Mouse (Mus musculus) liver, embryonic 14.5 days (tissue): ENCODE data around the gene Slc24a1. TPM values are rescaled to one million over a fixed set of nuclear protein-coding genes. Genes with fewer than 3 reads are reported as not detected.

Source experiments
- ATAC-seq: fragments of 200-750 bp; cut with Nextera tagmentation; 2 replicates; pipeline ENCODE4 v1.8.0; 2017; ENCODE audit warnings: moderate number of reproducible peaks, mild to moderate bottlenecking, moderate library complexity; ENCODE audit not compliant: insufficient read depth
- DNase-seq, 3 experiments: peaks; one replicate each; pipeline ENCODE4 v3.0.0-alpha.2; 2012 to 2013; ENCODE audit warnings: low read depth in 3 of 3, low spot score in 3 of 3
- H3K27ac ChIP-seq: fragments of 300-500 bp; sonication (generic); 2 replicates; pipeline ENCODE4 v1.5.1; 2014; ENCODE audit warnings: moderate library complexity, mild to moderate bottlenecking, control low read depth, inconsistent platforms
- H3K27me3 ChIP-seq: fragments of 300-500 bp; sonication (generic); 2 replicates; pipeline ENCODE4 v1.6.1; 2014; ENCODE audit warnings: mild to moderate bottlenecking, low read length, moderate library complexity; ENCODE audit not compliant: control insufficient read depth, insufficient read depth
- H3K36me3 ChIP-seq: fragments of 300-500 bp; sonication (generic); replicated peaks from 2 replicates; pipeline ENCODE4 v1.6.1; 2014; ENCODE audit warnings: low read depth; ENCODE audit not compliant: control insufficient read depth, insufficient read depth
- H3K4me1 ChIP-seq, 2 experiments: fragments of 200-500 bp in 1 of 2; fragments of 300-500 bp in 1 of 2; sonication (generic) in 1 of 2; replicated peaks; 2 replicates each; pipeline ENCODE4 v1.6.1; 2012 to 2014; ENCODE audit warnings: antibody characterized with exemption in 1 of 2, inconsistent platforms in 1 of 2, low read length in 1 of 2; ENCODE audit not compliant: control insufficient read depth in 2 of 2, insufficient read depth in 2 of 2
- H3K4me2 ChIP-seq: fragments of 300-500 bp; sonication (generic); 2 replicates; pipeline ENCODE4 v1.6.1; 2014; ENCODE audit warnings: low read depth, mild to moderate bottlenecking, control low read depth, moderate library complexity
- H3K4me3 ChIP-seq, 2 experiments: fragments of 200-500 bp in 1 of 2; fragments of 300-500 bp in 1 of 2; sonication (generic) in 1 of 2; 2 replicates each; pipeline ENCODE4 v1.5.1; 2012 to 2014; ENCODE audit warnings: low read depth in 2 of 2, low read length in 2 of 2, mild to moderate bottlenecking in 2 of 2, control low read depth in 1 of 2, inconsistent platforms in 1 of 2, moderate library complexity in 1 of 2; ENCODE audit not compliant: insufficient read depth in 1 of 2
- H3K9ac ChIP-seq: fragments of 300-500 bp; sonication (generic); replicated peaks from 2 replicates; pipeline ENCODE4 v1.6.1; 2014; ENCODE audit warnings: mild to moderate bottlenecking, control low read depth, moderate library complexity
- H3K9me3 ChIP-seq: fragments of 300-500 bp; sonication (generic); 2 replicates; pipeline ENCODE4 v1.6.1; 2016; ENCODE audit warnings: low read length, mixed read lengths; ENCODE audit not compliant: control insufficient read depth
- CTCF ChIP-seq: IDR thresholded peaks from 2 replicates; pipeline ENCODE4 v1.5.1; 2016; ENCODE audit warnings: antibody characterized with exemption, low read depth, control low read depth
- EP300 ChIP-seq: IDR thresholded peaks from 2 replicates; pipeline ENCODE4 v1.6.1; 2016; ENCODE audit warnings: antibody characterized with exemption, low read depth
- WGBS: fragments of 180-500 bp; shearing (Covaris S2); extraction: QIAGEN DNeasy Blood & Tissue Kit; methylation state at CpG from one replicate; pipeline ENCODE4 v1.1.7; 2014; ENCODE audit not compliant: insufficient replicate concordance; 5-methylcytosine and 5-hydroxymethylcytosine counted together
- polyA plus RNA-seq, 2 experiments: library from polyadenylated mRNA; depleted of rRNA in 1 of 2; stranded (reverse) in 1 of 2; unstranded in 1 of 2; fragments of >200 nt; fragmentation: Nextera tagmentation in 1 of 2; extraction: Ambion mirVana in 1 of 2; gene quantifications; 2 replicates each; pipeline versions ENCODE4 v1.2.1 to v1.2.3; 2012 to 2014

The Slc24a1 gene
- polyA plus RNA-seq, 2 experiments = 0.02 to 0.03 TPM

- Histone ChIP-seq H3K4me2 (no peak overlapping the region), H3K4me1 (peaks cover 0 to 13% of the 10 kb centered on the region in 2 experiments; a peak in 3 of 4 replicates), H3K9ac (no peak overlapping the region), H3K36me3 (no peaks in the 10 kb centered on the region), H3K27me3 (no peaks in the 10 kb centered on the region; the same call in 1 of the 2 replicates), H3K27ac (no peak overlapping the region), H3K9me3 (no peaks in the 10 kb centered on the region), H3K4me3 (no peak overlapping the region)
- no peak for DNase-seq
- no peak for ATAC-seq
- TF ChIP-seq CTCF = no peak
- no peak for TF ChIP-seq EP300
- 68% methylated on average over 9 of the region's 9 CpGs for WGBS
These were observed 3.8 kb downstream of the Slc24a1 start for GRCm38 (mm10) chr9:64947483-64948095.

- Histone ChIP-seq H3K36me3 (no peaks in the 10 kb centered on the region), H3K9me3 (no peaks in the 10 kb centered on the region), H3K4me1 (peaks cover 4 to 13% of the 10 kb centered on the region in 2 experiments), H3K9ac (no peak overlapping the region), H3K4me3 (no peak overlapping the region), H3K27me3 (no peaks in the 10 kb centered on the region; the same call in 1 of the 2 replicates), H3K4me2 (no peak overlapping the region), H3K27ac (no peak overlapping the region)
- DNase-seq = no peak
- TF ChIP-seq EP300 (no peak), CTCF (no peak)
- no peak for ATAC-seq
- 44% methylated on average over 11 of the region's 11 CpGs for WGBS
These were observed 7.4 kb downstream of the Slc24a1 start for GRCm38 (mm10) chr9:64943997-64944396.

- H3K9ac ChIP-seq = no peak overlapping the region
- no peaks in the 10 kb centered on the region for H3K9me3 ChIP-seq
- no peak overlapping the region for H3K4me2 ChIP-seq
- H3K4me1 ChIP-seq = peaks cover 9 to 20% of the 10 kb centered on the region in 2 experiments
- WGBS = 77% methylated on average over 4 of the region's 4 CpGs
- DNase-seq (no peak), ATAC-seq (no peak)
- no peaks in the 10 kb centered on the region for H3K36me3 ChIP-seq
- no peaks in the 10 kb centered on the region; the same call in 1 of the 2 replicates for H3K27me3 ChIP-seq
- H3K4me3 ChIP-seq = no peak overlapping the region
- no peak overlapping the region for H3K27ac ChIP-seq
- TF ChIP-seq EP300 = no peak
- TF ChIP-seq CTCF = no peak
These were observed 9.8 kb downstream of the Slc24a1 start for GRCm38 (mm10) chr9:64941650-64942049.

GRCm38 (mm10) chr9:64940731-64941346, 10.6 kb downstream of the Slc24a1 start:
- Histone ChIP-seq H3K4me2 (no peak overlapping the region), H3K36me3 (no peaks in the 10 kb centered on the region), H3K9ac (no peak overlapping the region), H3K27ac (no peak overlapping the region), H3K9me3 (no peaks in the 10 kb centered on the region), H3K4me1 (peaks cover 9 to 24% of the 10 kb centered on the region in 2 experiments), H3K27me3 (no peaks in the 10 kb centered on the region; the same call in 1 of the 2 replicates), H3K4me3 (no peak overlapping the region)
- no peak for ATAC-seq
- 67% methylated on average over 11 of the region's 11 CpGs for WGBS
- DNase-seq = no peak
- TF ChIP-seq EP300 = no peak
- TF ChIP-seq CTCF = no peak

GRCm38 (mm10) chr9:64939790-64940189, 11.6 kb downstream of the Slc24a1 start:
- Histone ChIP-seq H3K4me2 (no peak overlapping the region), H3K9ac (no peak overlapping the region), H3K4me1 (peaks cover 12 to 26% of the 10 kb centered on the region in 2 experiments), H3K27ac (no peak overlapping the region), H3K27me3 (no peaks in the 10 kb centered on the region; the same call in 1 of the 2 replicates), H3K36me3 (no peaks in the 10 kb centered on the region), H3K4me3 (no peak overlapping the region), H3K9me3 (no peaks in the 10 kb centered on the region)
- 62% methylated on average over 2 of the region's 2 CpGs for WGBS
- ATAC-seq = no peak
- TF ChIP-seq EP300 = no peak
- TF ChIP-seq CTCF = no peak
- DNase-seq = no peak
